ENCODE assay signal across 30 mouse cellular contexts in the genomic region with DNA sequence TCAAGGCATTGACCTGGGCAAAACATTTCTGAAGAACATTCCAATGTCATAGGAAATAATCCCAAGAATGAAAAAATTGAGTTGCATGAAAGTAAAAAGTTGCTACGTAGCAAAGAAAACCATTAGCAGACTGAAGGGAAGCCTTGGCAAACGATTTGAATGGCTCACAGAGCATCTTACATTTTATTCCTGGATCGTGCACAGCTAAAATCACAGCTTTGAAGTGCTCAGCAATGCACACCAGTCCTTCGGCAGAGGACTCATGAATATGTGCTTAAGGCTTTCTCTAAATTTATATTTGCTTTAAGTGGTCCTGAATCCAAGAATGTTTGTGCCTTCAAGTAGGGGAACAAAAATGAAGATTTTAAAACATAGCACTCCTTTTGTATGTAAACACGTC.
"Had no signal": no experiment of that assay in that cellular context is flagged by ENCODE, and none has a peak within 500 bp of the region (broad histone marks: within the 10 kb centered on the region; RNA-seq: fewer than 3 reads in every experiment).

No protein-coding gene starts in this region.

- ATAC-seq: liver, embryonic 12.5 days; liver, postnatal 0 days; lung, postnatal 0 days; midbrain, embryonic 15.5 days; midbrain, embryonic 16.5 days had no signal

- H3K27ac ChIP-seq: left cerebral cortex, adult 2 months; limb, embryonic 10.5 days; limb, embryonic 12.5 days; limb, embryonic 13.5 days; limb, embryonic 15.5 days; liver, embryonic 12.5 days; liver, embryonic 13.5 days; liver, embryonic 14.5 days; liver, embryonic 15.5 days; lung, embryonic 15.5 days; macrophage; midbrain, embryonic 10.5 days; midbrain, embryonic 12.5 days; midbrain, embryonic 15.5 days had no signal

- H3K9me3 ChIP-seq: limb, embryonic 10.5 days; limb, embryonic 12.5 days; limb, embryonic 13.5 days; limb, embryonic 15.5 days; liver, embryonic 12.5 days; liver, embryonic 13.5 days; liver, embryonic 15.5 days; lung, embryonic 15.5 days; megakaryocyte, embryonic 14.5 days; midbrain, embryonic 10.5 days; midbrain, embryonic 12.5 days; midbrain, embryonic 15.5 days had no signal

- DNase-seq: left cerebral cortex, postnatal 4 days; liver; liver, embryonic 13.5 days; liver, postnatal 0 days; lung, adult 18-20 months; lung, adult 2 months; lung, embryonic 14.5 days; lung, postnatal 10 days; lung, postnatal 14 days; lung, postnatal 36 days; lung, postnatal 4 days; midbrain, embryonic 14.5 days had no signal

- H3K4me3 ChIP-seq: left cerebral cortex, adult 2 months; limb, embryonic 10.5 days; limb, embryonic 12.5 days; limb, embryonic 13.5 days; limb, embryonic 15.5 days; liver, embryonic 12.5 days; liver, embryonic 13.5 days; liver, embryonic 15.5 days; lung, embryonic 15.5 days; megakaryocyte, embryonic 14.5 days; midbrain, embryonic 10.5 days; midbrain, embryonic 12.5 days; midbrain, embryonic 15.5 days; myocyte had no signal

- H3K4me2 ChIP-seq: limb, embryonic 12.5 days; limb, embryonic 13.5 days; limb, embryonic 15.5 days; liver, embryonic 11.5 days; liver, embryonic 12.5 days; liver, embryonic 13.5 days; liver, embryonic 15.5 days; lung, embryonic 14.5 days; lung, embryonic 15.5 days; midbrain, embryonic 12.5 days; midbrain, embryonic 15.5 days had no signal

- H3K36me3 ChIP-seq: limb, embryonic 10.5 days; limb, embryonic 12.5 days; limb, embryonic 13.5 days; limb, embryonic 15.5 days; liver, embryonic 12.5 days; liver, embryonic 13.5 days; liver, embryonic 15.5 days; lung, embryonic 15.5 days; midbrain, embryonic 10.5 days; midbrain, embryonic 12.5 days; midbrain, embryonic 15.5 days had no signal

- H3K27me3 ChIP-seq: liver, embryonic 12.5 days; liver, embryonic 13.5 days; liver, embryonic 15.5 days; lung, embryonic 15.5 days; midbrain, embryonic 12.5 days; midbrain, embryonic 15.5 days had no signal

- H3K4me1 ChIP-seq: limb, embryonic 10.5 days; limb, embryonic 15.5 days; lung, embryonic 15.5 days; megakaryocyte, embryonic 14.5 days; midbrain, embryonic 10.5 days; midbrain, embryonic 12.5 days; midbrain, embryonic 15.5 days had no signal

- H3K9ac ChIP-seq: limb, embryonic 12.5 days; limb, embryonic 13.5 days; limb, embryonic 15.5 days; liver, embryonic 12.5 days; liver, embryonic 13.5 days; liver, embryonic 14.5 days; liver, embryonic 15.5 days; liver, postnatal 0 days; lung, embryonic 14.5 days; lung, embryonic 15.5 days; midbrain, embryonic 12.5 days; midbrain, embryonic 15.5 days had no signal
